Mouse (Mus musculus) olfactory bulb, adult 2 months (tissue): Measurements from ENCODE around the gene Srsf1.

ENCODE experiments used
- CTCF ChIP-seq: fragments of 200-500 bp; IDR thresholded peaks from 2 replicates; pipeline ENCODE4 v1.5.1; 2012; ENCODE audit warnings: low read depth, mild to moderate bottlenecking, low read length, moderate library complexity; ENCODE audit not compliant: insufficient read depth
- POLR2A ChIP-seq: fragments of 200-500 bp; IDR thresholded peaks from 2 replicates; pipeline ENCODE4 v1.6.1; 2012; ENCODE audit warnings: mild to moderate bottlenecking, low read depth, low read length, moderate library complexity; ENCODE audit not compliant: insufficient read depth

- no peak for TF ChIP-seq CTCF
- no peak for TF ChIP-seq POLR2A
Measured at GRCm38 (mm10) chr11:88031753-88032152, 15.4 kb upstream of the Srsf1 start.
